Mouse (Mus musculus): ENCODE data around the gene Pafah1b2. TPM values are rescaled to one million over a fixed set of nuclear protein-coding genes. Genes with fewer than 3 reads are reported as not detected.

Pafah1b2 gene
- polyA plus RNA-seq, 1 experiment: 12.8 TPM

- no peaks in the 10 kb centered on the region for H3K36me3 ChIP-seq (ENCODE audit: control insufficient read depth, insufficient read depth, low read length)
- WGBS: under 1% methylated on average over 23 of the region's 23 CpGs
- no peaks in the 10 kb centered on the region; the same call in 1 of the 2 replicates for H3K4me1 ChIP-seq (ENCODE audit: control insufficient read depth, insufficient read depth, insufficient read length, low read length)
- peak overlapping the region; percentile 93 for H3K4me3 ChIP-seq (ENCODE audit: low read depth, low read length)
- H3K27ac ChIP-seq (ENCODE audit: insufficient read depth, low read depth, low read length): peak overlapping the region; percentile 39
- H3K27me3 ChIP-seq (ENCODE audit: control insufficient read depth, insufficient read depth, low read length): no peaks in the 10 kb centered on the region
- TF ChIP-seq CTCF (IDR thresholded peaks at IDR 0.05; ENCODE audit: extremely low read depth, insufficient read length, insufficient replicate concordance, low read depth, low read length): no peak
- TF ChIP-seq POLR2A (IDR thresholded peaks at IDR 0.05; ENCODE audit: low read depth, low read length): no peak
These were observed 28.6 kb downstream of the Pafah1b2 start for GRCm38 (mm10) chr9:45983676-45984408.

GRCm38 (mm10) chr9:45981331-45981730 lies 31.2 kb downstream of the Pafah1b2 start:
- Histone ChIP-seq H3K27me3 (ENCODE audit: control insufficient read depth, insufficient read depth, low read length) (no peaks in the 10 kb centered on the region), H3K4me1 (ENCODE audit: control insufficient read depth, insufficient read depth, insufficient read length, low read length) (no peaks in the 10 kb centered on the region; the same call in 1 of the 2 replicates), H3K4me3 (ENCODE audit: low read depth, low read length) (no peak overlapping the region), H3K27ac (ENCODE audit: insufficient read depth, low read depth, low read length) (no peak overlapping the region), H3K36me3 (ENCODE audit: control insufficient read depth, insufficient read depth, low read length) (peaks cover 6% of the 10 kb centered on the region)
- TF ChIP-seq CTCF (IDR thresholded peaks at IDR 0.05; ENCODE audit: extremely low read depth, insufficient read length, insufficient replicate concordance, low read depth, low read length) (no peak), POLR2A (IDR thresholded peaks at IDR 0.05; ENCODE audit: low read depth, low read length) (no peak)

- no peaks in the 10 kb centered on the region; the same call in 1 of the 2 replicates for H3K4me1 ChIP-seq (ENCODE audit: control insufficient read depth, insufficient read depth, insufficient read length, low read length)
- H3K27me3 ChIP-seq (ENCODE audit: control insufficient read depth, insufficient read depth, low read length): no peaks in the 10 kb centered on the region
- no peak overlapping the region for H3K4me3 ChIP-seq (ENCODE audit: low read depth, low read length)
- TF ChIP-seq POLR2A (IDR thresholded peaks at IDR 0.05; ENCODE audit: low read depth, low read length) (no peak), CTCF (IDR thresholded peaks at IDR 0.05; ENCODE audit: extremely low read depth, insufficient read length, insufficient replicate concordance, low read depth, low read length) (no peak)
- 77% methylated on average over 1 of the region's 1 CpGs for WGBS
- H3K27ac ChIP-seq (ENCODE audit: insufficient read depth, low read depth, low read length): no peak overlapping the region
- peaks cover 10% of the 10 kb centered on the region for H3K36me3 ChIP-seq (ENCODE audit: control insufficient read depth, insufficient read depth, low read length)
These were observed 31.9 kb downstream of the Pafah1b2 start for GRCm38 (mm10) chr9:45980611-45981010.

- Histone ChIP-seq H3K4me3 (ENCODE audit: low read depth, low read length) (no peak overlapping the region), H3K27ac (ENCODE audit: insufficient read depth, low read depth, low read length) (no peak overlapping the region), H3K27me3 (ENCODE audit: control insufficient read depth, insufficient read depth, low read length) (no peaks in the 10 kb centered on the region), H3K36me3 (ENCODE audit: control insufficient read depth, insufficient read depth, low read length) (peaks cover 14% of the 10 kb centered on the region), H3K4me1 (ENCODE audit: control insufficient read depth, insufficient read depth, insufficient read length, low read length) (no peaks in the 10 kb centered on the region; the same call in 1 of the 2 replicates)
- TF ChIP-seq CTCF (IDR thresholded peaks at IDR 0.05; ENCODE audit: extremely low read depth, insufficient read length, insufficient replicate concordance, low read depth, low read length) (no peak), POLR2A (IDR thresholded peaks at IDR 0.05; ENCODE audit: low read depth, low read length) (no peak)
- 88% methylated on average over 2 of the region's 2 CpGs for WGBS
These were observed 32.7 kb downstream of the Pafah1b2 start for GRCm38 (mm10) chr9:45979778-45980177.

- H3K4me1 ChIP-seq (ENCODE audit: control insufficient read depth, insufficient read depth, insufficient read length, low read length): no peaks in the 10 kb centered on the region
- WGBS: 80% methylated on average over 2 of the region's 2 CpGs
- no peak for TF ChIP-seq POLR2A (IDR thresholded peaks at IDR 0.05; ENCODE audit: low read depth, low read length)
- no peak for TF ChIP-seq CTCF (IDR thresholded peaks at IDR 0.05; ENCODE audit: extremely low read depth, insufficient read length, insufficient replicate concordance, low read depth, low read length)
- no peak overlapping the region for H3K27ac ChIP-seq (ENCODE audit: insufficient read depth, low read depth, low read length)
- peaks cover 35% of the 10 kb centered on the region for H3K36me3 ChIP-seq (ENCODE audit: control insufficient read depth, insufficient read depth, low read length)
- H3K27me3 ChIP-seq (ENCODE audit: control insufficient read depth, insufficient read depth, low read length): no peaks in the 10 kb centered on the region
- no peak overlapping the region for H3K4me3 ChIP-seq (ENCODE audit: low read depth, low read length)
These were observed 35.6 kb downstream of the Pafah1b2 start for GRCm38 (mm10) chr9:45976884-45977283.

GRCm38 (mm10) chr9:45963577-45963976 lies 48.9 kb downstream of the Pafah1b2 start:
- no peaks in the 10 kb centered on the region for H3K27me3 ChIP-seq (ENCODE audit: control insufficient read depth, insufficient read depth, low read length)
- no peak overlapping the region for H3K27ac ChIP-seq (ENCODE audit: insufficient read depth, low read depth, low read length)
- no peak overlapping the region for H3K4me3 ChIP-seq (ENCODE audit: low read depth, low read length)
- TF ChIP-seq POLR2A (IDR thresholded peaks at IDR 0.05; ENCODE audit: low read depth, low read length) (no peak), CTCF (IDR thresholded peaks at IDR 0.05; ENCODE audit: extremely low read depth, insufficient read length, insufficient replicate concordance, low read depth, low read length) (no peak)
- no peaks in the 10 kb centered on the region for H3K4me1 ChIP-seq (ENCODE audit: control insufficient read depth, insufficient read depth, insufficient read length, low read length)
- peaks cover 28% of the 10 kb centered on the region for H3K36me3 ChIP-seq (ENCODE audit: control insufficient read depth, insufficient read depth, low read length)
- WGBS: 68% methylated on average over 6 of the region's 6 CpGs

- H3K27ac ChIP-seq (ENCODE audit: insufficient read depth, low read depth, low read length): no peak overlapping the region
These were observed 50.6 kb downstream of the Pafah1b2 start for GRCm38 (mm10) chr9:45961855-45962254.

More at GRCm38 (mm10) chr9:45961855-45962254, 50.6 kb downstream of the Pafah1b2 start:
- peaks cover 16% of the 10 kb centered on the region for H3K36me3 ChIP-seq (ENCODE audit: control insufficient read depth, insufficient read depth, low read length)
- no peaks in the 10 kb centered on the region for H3K4me1 ChIP-seq (ENCODE audit: control insufficient read depth, insufficient read depth, insufficient read length, low read length)
- TF ChIP-seq CTCF (IDR thresholded peaks at IDR 0.05; ENCODE audit: extremely low read depth, insufficient read length, insufficient replicate concordance, low read depth, low read length) (no peak), POLR2A (IDR thresholded peaks at IDR 0.05; ENCODE audit: low read depth, low read length) (no peak)
- H3K4me3 ChIP-seq (ENCODE audit: low read depth, low read length): no peak overlapping the region
- 50% methylated on average over 2 of the region's 2 CpGs for WGBS
- H3K27me3 ChIP-seq (ENCODE audit: control insufficient read depth, insufficient read depth, low read length): no peaks in the 10 kb centered on the region
